Mouse (Mus musculus) inflammation-experienced regulatory T-cells, adult 6 months (primary cell): Measurements from ENCODE around the gene Igfbp1. TPM values are rescaled to one million over a fixed set of nuclear protein-coding genes. Genes with fewer than 3 reads are reported as not detected.

Experiments used
- ATAC-seq: one replicate; pipeline ENCODE4 v1.8.0; 2017
- polyA plus RNA-seq, 3 experiments: library from polyadenylated mRNA; unstranded; fragments of 100-300 nt; shearing (Covaris generic); gene quantifications; one replicate each; pipeline ENCODE4 v1.2.1; 2017

Igfbp1 gene
- polyA plus RNA-seq, result not detected

DNA sequence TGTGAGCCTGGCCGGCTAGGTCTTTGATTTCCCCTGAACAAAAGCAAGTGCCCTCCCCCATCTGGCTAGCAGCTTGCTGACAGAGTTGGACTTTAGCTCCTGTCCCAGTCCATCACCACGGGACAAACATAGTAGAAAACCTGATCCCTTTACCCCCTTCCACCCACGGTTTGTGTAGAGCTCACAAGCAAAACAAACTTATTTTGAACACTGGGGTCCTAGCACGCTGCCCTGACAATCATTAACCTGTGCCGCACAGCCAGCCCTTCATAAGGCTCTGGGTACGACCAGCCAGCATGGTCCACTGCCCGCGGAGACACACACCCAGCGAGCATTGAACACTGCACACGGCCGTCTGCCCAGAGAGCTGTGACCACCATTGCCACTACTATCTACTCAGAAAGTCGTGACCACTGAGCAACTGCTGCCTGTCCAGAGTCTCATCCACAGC, at the start of gene Igfbp1:
Gene Igfbp1 (plus strand): TSS at position 292 of the 451 bp plus-strand sequence.
- ATAC-seq, result no peak

- no peak for ATAC-seq
Measured at GRCm38 (mm10) chr11:7147945-7148344, 49.6 kb upstream of the Igfbp1 start.

GRCm38 (mm10) chr11:7149471-7149870, 48.1 kb upstream of the Igfbp1 start:
- no peak for ATAC-seq

DNA sequence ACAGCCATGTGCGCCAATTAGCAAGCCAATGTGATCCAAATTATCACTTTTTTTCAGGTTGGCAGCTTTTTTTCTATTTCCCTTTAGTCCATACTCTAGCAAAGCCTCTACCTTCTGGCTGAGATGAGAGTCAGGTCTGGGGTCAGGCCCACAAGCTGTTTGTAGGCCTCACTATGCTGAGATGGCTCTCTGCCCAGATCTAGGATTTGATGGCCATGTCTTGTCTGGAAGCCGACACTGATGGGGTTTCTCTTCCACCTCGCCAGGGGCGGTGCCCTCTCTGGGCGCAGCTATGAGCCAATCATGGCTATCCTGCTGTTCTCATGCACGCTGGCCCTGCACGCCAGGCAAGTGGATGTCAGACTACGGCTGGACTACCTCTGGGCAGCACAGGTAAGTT, 47.1 kb upstream of the Igfbp1 start:
- ATAC-seq, result no peak

- no peak for ATAC-seq
Measured at GRCm38 (mm10) chr11:7152371-7152770, 45.2 kb upstream of the Igfbp1 start.

- no peak for ATAC-seq
Measured at GRCm38 (mm10) chr11:7153081-7153480, 44.5 kb upstream of the Igfbp1 start.

DNA sequence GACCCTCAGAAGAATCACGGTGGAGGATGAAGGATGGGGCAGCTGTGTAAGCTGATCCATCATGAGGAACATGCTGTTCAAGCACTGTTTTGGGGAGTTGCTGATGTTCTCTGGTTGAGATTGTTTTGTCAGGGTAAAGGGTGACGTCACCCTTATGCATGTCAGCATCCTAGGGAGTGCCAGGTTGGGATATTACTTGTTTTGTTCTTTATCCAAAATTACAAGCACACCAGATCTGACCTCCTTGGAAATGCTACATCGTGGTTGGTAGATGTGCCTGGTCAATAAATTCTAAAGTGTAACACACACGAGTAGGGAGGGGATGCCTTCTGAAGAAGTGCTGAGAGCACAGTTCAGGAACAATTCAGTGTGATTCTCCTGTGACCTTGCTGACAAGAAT, 41.2 kb upstream of the Igfbp1 start:
- ATAC-seq, result no peak

DNA sequence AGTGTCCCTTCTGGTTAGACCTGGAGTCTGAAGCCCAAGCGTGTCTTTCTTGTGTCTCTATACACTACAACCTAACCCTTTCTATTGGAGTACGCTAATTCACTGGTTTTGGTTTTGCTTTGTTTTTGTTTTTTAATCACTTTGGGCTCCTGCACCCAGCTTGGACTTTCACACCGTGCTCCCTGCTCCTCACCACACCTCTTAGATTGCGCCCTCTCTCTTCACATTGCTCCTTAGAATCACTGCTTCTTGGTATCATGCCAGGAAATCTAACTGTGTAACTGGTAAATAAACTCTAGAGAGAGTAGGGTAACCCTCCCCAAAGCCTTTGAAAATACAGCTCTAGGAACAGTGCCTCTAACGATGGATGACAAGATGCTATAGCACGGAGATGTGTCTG, 39.4 kb upstream of the Igfbp1 start:
- ATAC-seq, result no peak

DNA sequence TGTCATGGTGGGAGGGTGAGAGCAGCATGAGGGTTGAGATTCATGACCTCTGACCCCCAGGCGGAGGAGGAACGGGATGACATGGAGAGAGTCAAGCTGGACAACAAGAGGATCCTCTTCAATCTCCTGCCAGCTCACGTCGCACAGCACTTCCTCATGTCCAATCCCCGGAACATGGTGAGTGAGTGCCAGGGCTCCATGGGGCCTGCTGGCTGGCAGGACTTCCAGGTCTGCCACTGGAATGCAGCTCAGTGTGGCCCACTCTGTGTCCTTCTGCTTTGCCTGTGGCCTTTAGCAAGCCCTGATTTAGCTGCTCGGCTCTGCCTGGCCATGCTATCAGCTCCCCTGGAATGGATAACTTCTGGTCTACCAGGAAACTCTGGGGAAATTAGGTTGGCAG, 37.4 kb upstream of the Igfbp1 start:
- no peak for ATAC-seq

DNA sequence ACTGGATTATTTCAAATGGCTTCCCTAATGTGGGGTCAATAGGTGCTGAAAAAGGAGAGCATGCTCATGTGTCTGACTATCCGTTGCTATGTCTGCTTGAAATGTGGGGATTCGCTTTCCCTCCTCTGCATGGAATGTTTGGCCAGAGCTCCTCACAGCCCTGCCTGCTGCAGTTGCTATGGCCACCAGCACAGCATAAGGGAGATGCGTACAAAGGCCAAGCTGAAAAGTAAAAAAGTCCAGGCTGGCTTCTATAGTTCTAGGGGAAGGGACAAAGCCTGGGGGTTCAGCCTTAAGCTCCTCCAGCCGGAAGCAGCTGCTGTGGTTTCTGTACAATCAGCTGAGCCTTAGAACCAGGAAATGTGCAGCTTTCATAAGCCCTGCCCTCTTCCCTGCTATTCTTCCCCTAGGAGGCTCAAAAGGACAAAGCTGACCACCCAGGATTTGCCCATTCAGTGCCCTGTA, 36.9 kb upstream of the Igfbp1 start:
- no peak for ATAC-seq

DNA sequence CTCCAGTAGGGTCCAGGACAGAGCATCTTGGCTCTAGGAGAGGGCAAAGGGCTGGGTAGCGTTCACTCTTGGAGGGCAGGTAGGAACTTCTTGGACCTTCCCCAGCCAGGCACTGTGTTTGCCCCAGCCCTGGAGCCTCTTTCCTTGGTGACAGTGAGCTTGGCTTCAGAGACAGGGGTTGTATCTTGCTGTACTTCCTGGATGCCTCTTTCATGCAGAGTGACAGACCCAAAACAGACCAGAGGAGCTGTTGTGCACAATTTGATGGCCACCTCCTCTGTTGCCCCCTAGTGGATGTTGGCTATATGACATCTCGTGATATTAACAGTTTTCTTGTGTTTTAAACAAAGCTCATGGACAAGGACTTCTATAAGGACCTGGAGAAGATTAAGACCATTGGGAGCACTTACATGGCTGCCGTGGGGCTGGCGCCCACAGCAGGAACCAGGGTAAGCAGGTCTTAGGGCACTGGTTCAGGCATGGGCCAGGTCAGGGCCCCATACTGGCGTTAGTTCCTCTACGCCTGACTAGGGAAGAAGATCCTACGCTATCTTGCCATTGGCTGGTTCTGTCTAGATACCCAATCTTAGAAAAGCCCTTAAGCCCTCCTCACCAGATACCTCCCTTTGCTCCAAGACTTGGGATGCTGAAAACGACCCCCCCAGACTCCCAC, 35.9 kb upstream of the Igfbp1 start:
- ATAC-seq, result peak; percentile 65

GRCm38 (mm10) chr11:7164416-7164815, 33.2 kb upstream of the Igfbp1 start:
- ATAC-seq, result no peak

- ATAC-seq, result no peak
Measured at GRCm38 (mm10) chr11:7169645-7170044, 27.9 kb upstream of the Igfbp1 start.

- ATAC-seq, result no peak
Measured at GRCm38 (mm10) chr11:7173664-7174063, 23.9 kb upstream of the Igfbp1 start.

GRCm38 (mm10) chr11:7178724-7179123, 18.9 kb upstream of the Igfbp1 start:
- ATAC-seq, result no peak

GRCm38 (mm10) chr11:7179276-7179675, 18.3 kb upstream of the Igfbp1 start:
- no peak for ATAC-seq

DNA sequence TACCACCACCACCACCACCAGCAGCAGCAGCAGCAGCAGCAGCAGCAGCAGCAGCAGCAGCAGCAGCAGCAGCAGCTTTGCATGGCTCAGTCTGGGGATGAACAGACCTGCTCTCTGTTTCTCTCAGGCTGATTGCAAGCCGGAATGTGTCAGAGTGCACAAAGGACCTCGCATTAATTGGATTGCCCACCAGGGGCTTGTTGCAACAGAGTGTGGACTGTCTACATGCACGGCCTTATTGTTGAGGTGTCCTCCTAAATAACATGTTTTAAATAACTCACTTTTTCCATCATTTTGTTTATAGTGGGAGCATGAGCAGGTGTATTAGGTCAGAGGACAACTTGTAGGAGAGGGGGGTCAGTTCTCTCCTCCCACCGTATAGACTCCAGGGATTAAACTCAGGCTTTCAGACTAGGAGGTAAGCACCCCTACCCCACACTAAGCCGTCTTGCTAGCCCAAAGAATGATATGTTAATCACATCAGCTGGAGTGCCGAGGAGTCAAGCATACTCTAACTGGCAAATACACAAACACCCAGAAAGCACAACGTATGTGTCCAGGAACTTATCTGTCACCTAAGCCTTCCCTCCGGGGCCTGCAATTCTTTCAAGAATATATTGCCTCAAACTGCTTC, 15.1 kb upstream of the Igfbp1 start:
- no peak for ATAC-seq

GRCm38 (mm10) chr11:7184420-7184819, 13.2 kb upstream of the Igfbp1 start:
- ATAC-seq, result no peak

DNA sequence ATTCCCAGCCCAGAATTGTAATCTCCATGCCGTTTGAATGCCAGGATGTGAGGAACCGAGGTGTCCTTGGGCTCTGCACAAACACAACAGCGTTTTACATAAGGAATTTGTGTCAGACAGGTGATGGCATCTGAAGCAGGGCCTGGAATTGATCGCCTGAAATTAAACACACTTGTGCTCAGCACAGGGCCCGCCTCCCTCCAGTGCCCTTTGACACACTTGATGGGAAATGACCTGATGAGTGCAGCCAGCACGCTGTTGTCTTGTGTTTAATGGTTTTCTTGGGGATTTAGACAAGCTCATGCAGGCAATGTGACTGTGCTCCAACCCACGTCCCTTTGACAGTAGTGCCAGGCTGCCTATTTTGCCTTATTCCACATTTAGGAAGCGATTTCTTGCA, 10.1 kb upstream of the Igfbp1 start:
- ATAC-seq, result no peak

DNA sequence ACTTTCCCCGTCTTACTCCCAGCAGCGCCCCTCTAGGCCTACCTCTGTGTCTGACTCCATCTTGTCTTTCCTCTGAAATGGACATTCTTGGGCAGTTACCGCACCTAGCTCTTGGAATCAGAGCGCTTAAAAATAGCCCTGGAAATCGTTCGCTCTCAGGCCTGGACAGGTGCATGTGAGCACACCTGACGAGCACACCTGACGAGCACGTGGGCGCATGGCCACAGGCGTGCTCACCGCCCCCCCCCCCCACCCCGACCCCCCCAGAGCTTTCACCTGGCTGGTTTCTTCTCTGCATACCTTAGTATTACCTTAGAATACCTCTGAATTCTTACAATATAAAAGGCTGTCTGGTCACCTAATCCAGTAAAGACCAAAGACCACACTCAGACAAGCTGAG, 9.1 kb upstream of the Igfbp1 start, which contains the start of gene Gm11985:
Gene Gm11985 (minus strand): TSS at position 101 of the 400 bp plus-strand sequence.
- ATAC-seq, result no peak

GRCm38 (mm10) chr11:7192710-7193109, 4.9 kb upstream of the Igfbp1 start:
- no peak for ATAC-seq

DNA sequence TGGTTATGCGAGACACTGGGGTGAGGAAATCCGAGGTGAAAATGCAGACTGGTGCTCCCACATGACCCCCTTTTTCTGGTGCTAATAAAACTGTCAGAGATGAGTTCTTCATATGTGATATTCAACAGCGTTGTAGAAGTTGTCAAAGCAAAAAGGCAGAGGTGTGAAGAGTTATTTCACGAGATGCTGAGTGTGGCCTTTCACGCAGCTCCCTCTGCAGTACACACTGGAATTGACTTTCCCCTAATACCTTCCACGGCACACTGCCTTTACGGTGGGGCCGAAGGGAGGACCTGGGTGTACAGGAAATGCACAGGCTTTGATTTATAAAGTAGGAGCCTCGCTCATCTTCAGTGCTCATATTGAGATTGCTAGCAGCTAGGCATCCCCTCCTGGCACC, 4.4 kb upstream of the Igfbp1 start:
- no peak for ATAC-seq

- no peak for ATAC-seq
Measured at GRCm38 (mm10) chr11:7194432-7195311, 2.9 kb upstream of the Igfbp1 start.
